Mouse (Mus musculus) thymus, postnatal 4 days (tissue): ENCODE results near the gene Sycp3.
"Not testable (repeated sequence)": the region's sequence is repeated elsewhere in the genome, so short reads cannot be mapped to it uniquely, and the experiment has no call there.

Experiments
- DNase-seq: peaks from one replicate; pipeline ENCODE4 v3.0.0; 2021

Sycp3 gene

GRCm38 (mm10) chr10:88501886-88502765 lies 42.8 kb downstream of the Sycp3 start:
- DNase-seq, result no peak

GRCm38 (mm10) chr10:88502919-88503318 lies 43.5 kb downstream of the Sycp3 start:
- DNase-seq, result no peak

- peak; percentile 93 for DNase-seq
These were observed 44.3 kb downstream of the Sycp3 start, which contains the start of gene Chpt1 for GRCm38 (mm10) chr10:88503421-88504314. Chpt1 (minus strand) TSS chr10:88504073.

GRCm38 (mm10) chr10:88504481-88504880 lies 45.1 kb downstream of the Sycp3 start:
- no peak for DNase-seq

- no peak for DNase-seq
These were observed 45.9 kb downstream of the Sycp3 start for GRCm38 (mm10) chr10:88505256-88505655.

GRCm38 (mm10) chr10:88507691-88508143 lies 48.3 kb downstream of the Sycp3 start:
- DNase-seq, result no peak

- DNase-seq, result no peak
These were observed 51.3 kb downstream of the Sycp3 start for GRCm38 (mm10) chr10:88510503-88511271.

- no peak for DNase-seq
These were observed 52.0 kb downstream of the Sycp3 start for GRCm38 (mm10) chr10:88511355-88511754.

GRCm38 (mm10) chr10:88513574-88514135 lies 54.3 kb downstream of the Sycp3 start:
- DNase-seq, result no peak

GRCm38 (mm10) chr10:88514495-88514894 lies 55.1 kb downstream of the Sycp3 start:
- peak; percentile 50 for DNase-seq

GRCm38 (mm10) chr10:88515049-88515448 lies 55.7 kb downstream of the Sycp3 start:
- not testable (repeated sequence) for DNase-seq

- DNase-seq, result no peak
These were observed 63.4 kb downstream of the Sycp3 start for GRCm38 (mm10) chr10:88522795-88523194.
